Mouse (Mus musculus): Measurements from ENCODE around the gene Myrfl. TPM values are rescaled to one million over a fixed set of nuclear protein-coding genes. Genes with fewer than 3 reads are reported as not detected.

Gene Myrfl
- polyA plus RNA-seq, 1 experiment from 2014 or later = 0.23 TPM

DNA sequence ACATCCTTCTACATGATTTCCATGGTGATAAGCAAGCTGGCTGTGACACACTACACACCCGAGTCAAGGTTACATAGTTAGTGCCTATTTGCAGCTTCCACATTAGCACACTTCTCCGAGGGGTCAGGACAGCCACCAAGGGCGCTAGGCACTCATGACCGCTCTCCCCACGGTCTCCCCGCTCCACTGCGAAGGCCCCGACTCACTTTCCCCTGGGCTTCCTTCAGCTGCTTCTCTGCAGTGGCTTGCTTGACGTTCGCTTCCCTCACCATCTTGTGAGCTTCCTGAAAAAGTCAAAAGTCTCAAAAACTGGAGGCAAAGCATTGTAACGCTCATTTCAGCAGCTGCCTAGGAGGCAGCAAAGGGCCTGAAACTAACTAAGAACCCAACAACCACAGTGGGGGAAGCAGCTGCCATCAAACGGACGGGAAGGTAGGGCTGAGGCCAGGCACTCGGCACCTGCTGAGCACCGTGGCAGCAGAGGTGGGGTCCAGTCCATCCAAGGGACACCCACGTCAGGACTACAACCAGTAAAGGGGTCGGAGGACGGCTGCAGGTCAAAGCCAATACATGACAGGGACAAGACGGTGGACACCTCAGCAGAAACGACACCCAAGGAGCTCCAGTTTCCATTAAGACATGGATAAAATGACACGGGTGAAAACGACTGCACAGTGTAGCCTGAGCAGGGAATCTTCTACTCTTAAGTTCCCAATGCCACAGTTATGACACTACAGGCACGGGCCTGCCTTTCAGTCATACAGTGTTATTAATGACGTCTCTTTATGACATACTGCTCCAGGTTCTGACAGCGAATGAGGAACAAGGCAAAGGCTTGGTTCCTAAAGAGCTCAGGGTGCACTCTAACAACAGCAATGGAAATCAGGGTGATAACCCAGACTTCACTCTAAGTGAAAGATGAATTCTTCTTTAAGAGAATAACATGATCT, 22.9 kb upstream of the Myrfl start:
- Histone ChIP-seq H3K4me1 (ENCODE audit: control insufficient read depth, insufficient read depth, low read length) (no peaks in the 10 kb centered on the region), H3K36me3 (ENCODE audit: control insufficient read depth, insufficient read depth, low read length) (peaks cover 12% of the 10 kb centered on the region), H3K27ac (ENCODE audit: low read depth, low read length) (no peak overlapping the region), H3K9ac (ENCODE audit: low read depth, low read length) (no peak overlapping the region), H3K4me2 (no peak overlapping the region), H3K4me3 (ENCODE audit: low read depth, low read length) (no peak overlapping the region), H3K27me3 (ENCODE audit: control insufficient read depth, insufficient read depth, low read length) (no peaks in the 10 kb centered on the region), H3K9me3 (replicated peaks; ENCODE audit: control insufficient read depth, low read length) (no peaks in the 10 kb centered on the region)
- no peak for ATAC-seq (replicated peaks; ENCODE audit: insufficient number of reproducible peaks, low FRiP score, low TSS enrichment)
- 86% methylated on average over 25 of the region's 25 CpGs for WGBS (ENCODE audit: insufficient replicate concordance)

DNA sequence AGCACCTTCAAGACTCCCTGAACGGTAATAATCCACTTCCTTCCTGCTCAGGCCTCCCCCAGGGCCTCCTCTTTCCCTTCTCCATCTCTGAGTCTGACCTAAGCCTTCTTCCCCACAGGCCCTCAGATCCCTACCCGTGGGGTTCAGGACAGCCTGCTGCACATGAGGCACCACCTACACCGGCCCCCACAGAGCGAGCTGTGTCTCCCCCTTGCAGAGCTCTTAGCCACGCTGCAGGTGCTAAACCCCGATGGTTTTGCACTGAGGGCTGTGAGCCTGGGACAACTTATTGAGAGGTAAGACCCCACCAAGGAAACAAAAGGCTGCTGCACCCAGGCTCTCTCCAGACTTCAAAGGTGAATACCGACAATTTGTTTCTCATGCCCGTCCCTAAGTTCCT, 19.9 kb upstream of the Myrfl start:
- Histone ChIP-seq H3K27ac (ENCODE audit: low read depth, low read length) (no peak overlapping the region), H3K4me3 (ENCODE audit: low read depth, low read length) (no peak overlapping the region), H3K27me3 (ENCODE audit: control insufficient read depth, insufficient read depth, low read length) (no peaks in the 10 kb centered on the region), H3K9me3 (replicated peaks; ENCODE audit: control insufficient read depth, low read length) (no peaks in the 10 kb centered on the region), H3K9ac (ENCODE audit: low read depth, low read length) (no peak overlapping the region), H3K36me3 (ENCODE audit: control insufficient read depth, insufficient read depth, low read length) (peaks cover 12% of the 10 kb centered on the region), H3K4me2 (no peak overlapping the region), H3K4me1 (ENCODE audit: control insufficient read depth, insufficient read depth, low read length) (no peaks in the 10 kb centered on the region)
- WGBS (ENCODE audit: insufficient replicate concordance) = 77% methylated on average over 8 of the region's 8 CpGs
- no peak for ATAC-seq (replicated peaks; ENCODE audit: insufficient number of reproducible peaks, low FRiP score, low TSS enrichment)

DNA sequence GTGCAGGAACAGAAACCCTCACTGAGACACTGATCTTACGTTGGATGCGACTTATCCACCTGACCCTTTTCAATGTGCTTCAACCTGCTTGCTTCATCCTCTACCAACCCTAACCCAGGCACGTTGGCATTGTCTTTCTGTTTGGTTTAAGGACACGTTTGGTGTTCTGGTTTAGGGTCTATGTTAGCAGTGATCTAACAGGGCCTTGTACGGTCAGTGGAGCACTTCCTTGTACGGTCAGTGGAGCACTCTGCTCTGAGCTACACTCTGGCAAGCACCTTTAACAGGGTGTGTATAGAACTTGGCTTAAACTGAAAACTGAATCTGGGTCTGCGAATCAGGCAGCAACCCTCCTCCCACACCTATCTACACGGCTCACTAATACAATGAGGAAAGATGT, 18.6 kb upstream of the Myrfl start:
- Histone ChIP-seq H3K9ac (ENCODE audit: low read depth, low read length) (no peak overlapping the region), H3K4me1 (ENCODE audit: control insufficient read depth, insufficient read depth, low read length) (no peaks in the 10 kb centered on the region), H3K27me3 (ENCODE audit: control insufficient read depth, insufficient read depth, low read length) (no peaks in the 10 kb centered on the region), H3K4me3 (ENCODE audit: low read depth, low read length) (no peak overlapping the region), H3K9me3 (replicated peaks; ENCODE audit: control insufficient read depth, low read length) (no peaks in the 10 kb centered on the region), H3K27ac (ENCODE audit: low read depth, low read length) (no peak overlapping the region), H3K36me3 (ENCODE audit: control insufficient read depth, insufficient read depth, low read length) (peaks cover 17% of the 10 kb centered on the region), H3K4me2 (no peak overlapping the region)
- WGBS (ENCODE audit: insufficient replicate concordance) = 91% methylated on average over 8 of the region's 8 CpGs
- no peak for ATAC-seq (replicated peaks; ENCODE audit: insufficient number of reproducible peaks, low FRiP score, low TSS enrichment)

DNA sequence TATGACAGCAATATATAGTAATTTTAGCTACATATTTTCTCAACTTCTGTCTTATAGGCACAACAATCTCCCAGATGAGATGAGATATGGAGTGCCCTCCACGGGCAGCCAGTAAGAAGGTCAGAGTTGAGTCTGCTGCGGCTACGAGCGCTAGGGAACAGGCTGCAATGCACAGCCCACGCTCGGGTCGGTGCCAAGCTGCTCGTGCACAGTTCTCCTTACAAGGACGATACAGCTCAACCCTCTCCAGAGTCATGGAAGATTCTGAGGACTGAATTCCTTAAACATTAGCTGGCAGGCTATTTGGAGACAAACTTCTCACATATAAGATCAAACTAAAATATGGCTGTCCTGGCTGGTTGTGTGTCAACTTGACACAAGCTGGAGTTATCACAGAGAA, 17.9 kb upstream of the Myrfl start:
- Histone ChIP-seq H3K27me3 (ENCODE audit: control insufficient read depth, insufficient read depth, low read length) (no peaks in the 10 kb centered on the region), H3K9me3 (replicated peaks; ENCODE audit: control insufficient read depth, low read length) (no peaks in the 10 kb centered on the region; the same call in 1 of the 2 replicates), H3K27ac (ENCODE audit: low read depth, low read length) (no peak overlapping the region), H3K4me2 (no peak overlapping the region), H3K4me1 (ENCODE audit: control insufficient read depth, insufficient read depth, low read length) (no peaks in the 10 kb centered on the region), H3K4me3 (ENCODE audit: low read depth, low read length) (no peak overlapping the region), H3K36me3 (ENCODE audit: control insufficient read depth, insufficient read depth, low read length) (peaks cover 24% of the 10 kb centered on the region), H3K9ac (ENCODE audit: low read depth, low read length) (no peak overlapping the region)
- no peak for ATAC-seq (replicated peaks; ENCODE audit: insufficient number of reproducible peaks, low FRiP score, low TSS enrichment)
- 83% methylated on average over 9 of the region's 9 CpGs for WGBS (ENCODE audit: insufficient replicate concordance)

DNA sequence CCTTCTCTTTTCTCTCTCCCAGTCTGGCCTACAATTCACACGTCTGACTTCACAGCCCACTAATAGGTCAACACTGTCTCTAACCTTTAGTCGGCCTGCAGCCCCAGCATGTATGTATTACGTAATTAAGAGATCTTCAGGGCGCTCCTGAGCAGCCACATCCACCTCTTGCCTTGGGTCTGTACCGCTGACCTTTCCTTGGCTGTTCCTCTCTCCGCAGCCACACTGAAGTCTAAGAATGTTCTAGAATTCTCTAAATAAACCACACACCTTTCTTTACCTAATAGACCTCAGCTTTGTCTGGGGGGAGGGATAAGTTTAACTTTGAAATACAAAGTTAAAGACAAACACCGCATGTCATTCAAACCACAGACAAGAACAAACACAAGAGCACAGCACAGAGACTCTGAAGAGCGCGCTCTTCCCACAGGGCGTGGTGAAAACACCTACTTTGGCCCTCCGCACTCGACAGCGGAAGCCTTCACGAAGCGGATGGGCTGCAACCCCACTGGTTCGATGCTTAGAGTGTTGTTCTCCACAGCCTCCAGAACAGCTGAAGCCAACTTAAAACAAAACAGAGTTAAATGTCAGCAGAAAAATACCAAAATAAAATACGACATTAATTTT, 17.0 kb upstream of the Myrfl start:
- peaks cover 27% of the 10 kb centered on the region for H3K36me3 ChIP-seq (ENCODE audit: control insufficient read depth, insufficient read depth, low read length)
- WGBS (ENCODE audit: insufficient replicate concordance) = 94% methylated on average over 17 of the region's 17 CpGs
- H3K27ac ChIP-seq (ENCODE audit: low read depth, low read length) = no peak overlapping the region
- ATAC-seq (replicated peaks; ENCODE audit: insufficient number of reproducible peaks, low FRiP score, low TSS enrichment) = no peak
- no peak overlapping the region for H3K4me3 ChIP-seq (ENCODE audit: low read depth, low read length)
- H3K9ac ChIP-seq (ENCODE audit: low read depth, low read length) = no peak overlapping the region
- no peaks in the 10 kb centered on the region; the same call in 1 of the 2 replicates for H3K9me3 ChIP-seq (replicated peaks; ENCODE audit: control insufficient read depth, low read length)
- no peaks in the 10 kb centered on the region; the same call in 1 of the 2 replicates for H3K4me1 ChIP-seq (ENCODE audit: control insufficient read depth, insufficient read depth, low read length)
- no peaks in the 10 kb centered on the region for H3K27me3 ChIP-seq (ENCODE audit: control insufficient read depth, insufficient read depth, low read length)
- no peak overlapping the region for H3K4me2 ChIP-seq

DNA sequence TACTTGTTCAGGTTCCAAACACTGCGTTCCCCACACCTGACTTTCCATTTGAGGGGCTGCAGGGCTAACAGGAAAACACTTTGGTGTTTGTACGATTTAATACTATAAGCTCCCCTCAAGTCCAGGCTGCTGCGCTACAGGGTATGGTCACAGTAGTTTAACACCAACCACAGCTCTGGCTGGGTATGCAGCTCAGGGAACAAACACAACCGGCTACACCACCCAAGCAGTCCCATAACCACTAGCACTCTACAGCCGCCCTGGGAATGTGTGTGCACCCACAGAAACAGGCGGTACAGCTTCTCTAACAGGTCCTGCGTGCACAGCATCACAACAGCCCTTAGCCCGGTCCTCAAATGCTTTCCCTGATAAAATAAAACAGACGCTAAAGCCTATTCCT, 16.1 kb upstream of the Myrfl start:
- no peaks in the 10 kb centered on the region for H3K27me3 ChIP-seq (ENCODE audit: control insufficient read depth, insufficient read depth, low read length)
- no peaks in the 10 kb centered on the region; the same call in 1 of the 2 replicates for H3K9me3 ChIP-seq (replicated peaks; ENCODE audit: control insufficient read depth, low read length)
- WGBS (ENCODE audit: insufficient replicate concordance) = 87% methylated on average over 9 of the region's 9 CpGs
- no peak overlapping the region for H3K9ac ChIP-seq (ENCODE audit: low read depth, low read length)
- no peak overlapping the region for H3K27ac ChIP-seq (ENCODE audit: low read depth, low read length)
- H3K4me3 ChIP-seq (ENCODE audit: low read depth, low read length) = no peak overlapping the region
- ATAC-seq (replicated peaks; ENCODE audit: insufficient number of reproducible peaks, low FRiP score, low TSS enrichment) = no peak
- no peaks in the 10 kb centered on the region; the same call in 1 of the 2 replicates for H3K4me1 ChIP-seq (ENCODE audit: control insufficient read depth, insufficient read depth, low read length)
- peaks cover 27% of the 10 kb centered on the region for H3K36me3 ChIP-seq (ENCODE audit: control insufficient read depth, insufficient read depth, low read length)
- no peak overlapping the region for H3K4me2 ChIP-seq

DNA sequence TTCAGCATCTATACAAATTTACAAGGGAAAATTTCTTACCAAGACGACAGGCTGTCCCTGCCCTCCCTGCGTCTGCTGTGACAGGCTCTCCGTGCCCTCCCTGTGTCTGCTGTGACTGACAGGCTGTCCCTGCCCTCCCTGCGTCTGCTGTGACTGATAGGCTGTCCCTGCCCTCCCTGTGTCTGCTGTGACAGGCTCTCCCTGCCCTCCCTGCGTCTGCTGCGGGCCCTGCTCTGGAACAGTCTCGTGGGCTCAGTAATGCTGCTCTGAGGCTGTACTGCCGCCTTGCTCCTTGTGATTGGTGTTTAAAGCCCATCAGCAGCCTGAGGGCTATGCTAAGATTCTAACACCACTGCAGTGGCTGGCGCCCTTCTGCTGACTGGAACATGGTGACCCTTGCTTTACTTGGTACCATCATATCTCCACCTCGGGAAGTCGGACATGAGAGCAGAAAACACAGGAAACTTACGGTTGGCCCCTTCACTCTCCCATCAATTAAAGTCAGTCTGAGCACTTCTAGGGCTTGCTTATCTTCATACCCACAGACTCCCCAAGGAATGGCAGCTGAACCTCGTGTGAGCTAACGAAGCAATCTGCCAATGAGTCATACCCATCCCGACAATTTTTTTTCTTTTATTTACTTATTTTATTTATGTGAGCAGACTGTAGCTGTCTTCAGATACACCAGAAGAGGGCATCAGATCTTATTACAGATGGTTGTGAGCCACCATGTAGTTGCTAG, 12.4 kb upstream of the Myrfl start:
- Histone ChIP-seq H3K27ac (ENCODE audit: low read depth, low read length) (no peak overlapping the region), H3K9ac (ENCODE audit: low read depth, low read length) (no peak overlapping the region), H3K36me3 (ENCODE audit: control insufficient read depth, insufficient read depth, low read length) (peaks cover 28% of the 10 kb centered on the region), H3K9me3 (replicated peaks; ENCODE audit: control insufficient read depth, low read length) (no peaks in the 10 kb centered on the region; the same call in 1 of the 2 replicates), H3K4me3 (ENCODE audit: low read depth, low read length) (no peak overlapping the region), H3K4me1 (ENCODE audit: control insufficient read depth, insufficient read depth, low read length) (no peaks in the 10 kb centered on the region; the same call in 1 of the 2 replicates), H3K4me2 (no peak overlapping the region), H3K27me3 (ENCODE audit: control insufficient read depth, insufficient read depth, low read length) (no peaks in the 10 kb centered on the region)
- WGBS (ENCODE audit: insufficient replicate concordance) = 38% methylated on average over 15 of the region's 15 CpGs
- ATAC-seq (replicated peaks; ENCODE audit: insufficient number of reproducible peaks, low FRiP score, low TSS enrichment) = no peak

DNA sequence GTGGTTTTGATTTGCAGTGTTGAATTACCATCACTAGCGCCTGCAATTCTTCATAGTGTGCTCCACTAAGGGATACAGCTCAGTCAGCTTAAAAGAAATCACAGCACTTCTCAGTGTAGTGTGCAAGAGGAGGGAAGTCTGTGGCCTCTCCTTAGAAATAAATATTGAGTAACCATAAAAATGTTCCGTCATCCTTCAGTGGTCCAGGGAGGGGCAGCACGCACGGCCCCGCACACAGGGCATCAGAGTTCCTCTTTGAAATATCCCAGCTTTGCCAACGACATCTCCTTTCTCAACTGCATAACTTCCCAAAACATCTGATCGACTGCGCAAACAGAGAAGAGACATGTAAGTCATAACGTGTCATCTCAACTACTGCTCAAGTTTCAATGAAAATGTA, 10.1 kb upstream of the Myrfl start:
- H3K9me3 ChIP-seq (replicated peaks; ENCODE audit: control insufficient read depth, low read length) = no peaks in the 10 kb centered on the region; the same call in 1 of the 2 replicates
- no peak overlapping the region for H3K9ac ChIP-seq (ENCODE audit: low read depth, low read length)
- H3K27ac ChIP-seq (ENCODE audit: low read depth, low read length) = no peak overlapping the region
- no peak for ATAC-seq (replicated peaks; ENCODE audit: insufficient number of reproducible peaks, low FRiP score, low TSS enrichment)
- H3K4me3 ChIP-seq (ENCODE audit: low read depth, low read length) = no peak overlapping the region
- H3K27me3 ChIP-seq (ENCODE audit: control insufficient read depth, insufficient read depth, low read length) = no peaks in the 10 kb centered on the region
- 88% methylated on average over 9 of the region's 9 CpGs for WGBS (ENCODE audit: insufficient replicate concordance)
- H3K4me2 ChIP-seq = no peak overlapping the region
- peaks cover 20% of the 10 kb centered on the region for H3K36me3 ChIP-seq (ENCODE audit: control insufficient read depth, insufficient read depth, low read length)
- no peaks in the 10 kb centered on the region; the same call in 1 of the 2 replicates for H3K4me1 ChIP-seq (ENCODE audit: control insufficient read depth, insufficient read depth, low read length)

Measured in heart, embryonic 11.5 days (tissue).